Mouse (Mus musculus) stomach, embryonic 15.5 days (tissue): ENCODE measurements around the gene Ctsk. TPM values are rescaled to one million over a fixed set of nuclear protein-coding genes. Genes with fewer than 3 reads are reported as not detected.

Experiments used
- ATAC-seq: fragments of 200-750 bp; cut with Nextera tagmentation; 2 replicates; pipeline ENCODE4 v1.8.0; 2017; ENCODE audit warnings: low read depth, moderate number of reproducible peaks, moderate TSS enrichment; ENCODE audit not compliant: insufficient read depth, low FRiP score
- H3K27ac ChIP-seq: fragments of 300-500 bp; sonication (generic); 2 replicates; pipeline ENCODE4 v1.5.1; 2015; ENCODE audit warnings: mild to moderate bottlenecking, inconsistent platforms
- H3K27me3 ChIP-seq: fragments of 300-500 bp; sonication (generic); replicated peaks from 2 replicates; pipeline ENCODE4 v1.6.1; 2015; ENCODE audit warnings: inconsistent platforms
- H3K36me3 ChIP-seq: fragments of 300-500 bp; sonication (generic); 2 replicates; pipeline ENCODE4 v1.6.1; 2015; ENCODE audit warnings: inconsistent platforms
- H3K4me1 ChIP-seq: fragments of 300-500 bp; sonication (generic); 2 replicates; pipeline ENCODE4 v1.6.1; 2015; ENCODE audit warnings: inconsistent platforms
- H3K4me2 ChIP-seq: fragments of 300-500 bp; sonication (generic); 2 replicates; pipeline ENCODE4 v1.6.1; 2015; ENCODE audit warnings: mild to moderate bottlenecking, inconsistent platforms
- H3K4me3 ChIP-seq: fragments of 300-500 bp; sonication (generic); replicated peaks from 2 replicates; pipeline ENCODE4 v1.5.1; 2015; ENCODE audit warnings: inconsistent platforms
- H3K9ac ChIP-seq: fragments of 300-500 bp; sonication (generic); 2 replicates; pipeline ENCODE4 v1.6.1; 2015; ENCODE audit warnings: inconsistent platforms
- H3K9me3 ChIP-seq: fragments of 300-500 bp; sonication (generic); 2 replicates; pipeline ENCODE4 v1.6.1; 2016; ENCODE audit warnings: inconsistent platforms
- WGBS: fragments of 180-500 bp; shearing (Covaris S2); methylation state at CpG from one replicate; pipeline ENCODE4 v1.1.7; 2015; 5-methylcytosine and 5-hydroxymethylcytosine counted together
- polyA plus RNA-seq: library from polyadenylated mRNA; unstranded; fragments of >200 nt; fragmentation: Nextera tagmentation; extraction: Ambion mirVana; gene quantifications from 2 replicates; pipeline ENCODE4 v1.2.1, GENCODE M21; 2015

Ctsk gene
- polyA plus RNA-seq, 1 experiment from 2014 or later, result 11.7 TPM

DNA sequence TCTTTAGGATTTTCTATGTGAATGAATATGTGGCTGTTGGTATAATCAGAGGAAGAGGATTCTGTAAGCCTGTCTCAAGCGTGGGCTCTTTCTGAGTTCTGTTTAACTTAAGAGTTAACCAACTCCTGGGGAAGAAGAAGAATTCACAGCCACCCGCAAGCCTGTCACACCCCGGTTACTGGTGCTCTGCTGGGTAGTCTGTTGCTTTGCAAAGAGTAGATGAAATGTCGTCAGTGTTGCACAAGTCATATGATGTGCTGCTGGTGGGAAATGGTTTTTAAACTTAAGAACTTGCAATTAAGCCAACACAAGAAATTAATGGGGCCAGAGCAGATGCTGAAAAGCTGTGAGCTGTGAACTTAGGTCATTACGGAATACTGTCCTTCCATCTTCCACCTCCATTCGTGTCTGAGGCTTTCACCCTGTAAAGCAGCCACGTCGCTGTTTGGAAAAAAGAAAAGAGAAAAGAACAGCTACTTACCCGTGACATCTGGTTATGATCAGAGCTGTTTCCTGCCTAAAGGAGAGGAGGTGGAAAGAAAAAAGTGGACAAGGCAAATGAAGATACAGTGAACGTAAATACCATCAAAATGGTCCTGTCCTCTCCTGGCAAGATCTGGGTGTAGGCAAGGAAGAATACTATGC, 562 bp downstream of the Ctsk start:
- H3K4me2 ChIP-seq, result peak overlapping the region; percentile 35; the same call in 1 of the 2 replicates
- no peak for ATAC-seq
- no peaks in the 10 kb centered on the region for H3K4me1 ChIP-seq
- no peak overlapping the region for H3K27ac ChIP-seq
- no peak overlapping the region for H3K9ac ChIP-seq
- peak overlapping the region; percentile 4; the same call in 1 of the 2 replicates for H3K4me3 ChIP-seq
- H3K36me3 ChIP-seq, result 0 out of 2 replicates have a peak, but pooled peaks cover 6% of the 10 kb centered on the region
- no peaks in the 10 kb centered on the region for H3K27me3 ChIP-seq
- 38% methylated on average over 10 of the region's 10 CpGs for WGBS
- H3K9me3 ChIP-seq, result no peaks in the 10 kb centered on the region

DNA sequence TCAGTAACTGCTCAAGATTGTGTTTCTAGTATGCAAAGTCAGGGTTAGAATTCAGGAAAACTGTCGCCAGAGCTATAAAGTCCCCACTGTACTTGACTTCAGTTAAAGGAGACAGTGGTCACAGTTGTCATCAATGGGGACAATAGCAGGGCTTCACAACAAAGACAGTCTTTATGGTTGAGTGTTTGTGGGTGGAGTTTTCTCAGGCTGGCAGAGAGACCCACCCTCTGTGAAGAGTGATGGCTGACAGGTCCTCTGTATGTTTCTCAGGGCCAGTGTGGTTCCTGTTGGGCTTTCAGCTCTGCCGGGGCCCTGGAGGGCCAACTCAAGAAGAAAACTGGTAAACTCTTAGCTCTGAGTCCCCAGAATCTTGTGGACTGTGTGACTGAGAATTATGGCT, 3.3 kb downstream of the Ctsk start:
- 55% methylated on average over 2 of the region's 2 CpGs for WGBS

DNA sequence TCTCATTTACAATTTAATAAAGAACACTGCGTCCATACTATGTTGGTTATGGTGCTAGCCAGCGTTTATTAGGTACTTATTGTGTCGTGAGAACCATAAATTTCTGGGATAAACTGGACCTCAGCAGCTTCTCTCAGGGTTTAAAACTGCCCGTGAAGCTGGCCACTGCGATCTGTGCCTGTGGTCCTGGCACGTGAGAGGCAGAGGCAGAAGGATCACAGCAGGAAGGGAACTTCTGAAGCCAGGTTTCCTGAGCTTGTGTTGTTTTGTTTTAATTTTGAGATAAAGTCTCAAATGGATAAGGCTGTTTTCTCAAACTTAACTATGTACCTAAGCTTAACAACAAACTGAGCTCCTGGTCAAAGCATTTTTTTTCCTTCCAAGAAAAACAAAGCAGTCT, 10.3 kb downstream of the Ctsk start:
- Histone ChIP-seq H3K4me2 (no peak overlapping the region), H3K36me3 (0 out of 2 replicates have a peak, but pooled peaks cover 3% of the 10 kb centered on the region), H3K9me3 (no peaks in the 10 kb centered on the region), H3K27ac (no peak overlapping the region), H3K4me1 (no peaks in the 10 kb centered on the region), H3K27me3 (no peaks in the 10 kb centered on the region), H3K4me3 (no peak overlapping the region), H3K9ac (no peak overlapping the region)
- no peak for ATAC-seq
- 73% methylated on average over 6 of the region's 6 CpGs for WGBS

More for the DNA sequence above, 3.3 kb downstream of the Ctsk start:
- Histone ChIP-seq H3K4me1 (no peaks in the 10 kb centered on the region), H3K9me3 (no peaks in the 10 kb centered on the region), H3K36me3 (0 out of 2 replicates have a peak, but pooled peaks cover 3% of the 10 kb centered on the region), H3K9ac (no peak overlapping the region), H3K4me3 (no peak overlapping the region), H3K27ac (no peak overlapping the region), H3K27me3 (no peaks in the 10 kb centered on the region), H3K4me2 (no peak overlapping the region)
- no peak for ATAC-seq

- no peaks in the 10 kb centered on the region for H3K9me3 ChIP-seq
- H3K4me3 ChIP-seq, result no peak overlapping the region
- H3K36me3 ChIP-seq, result 0 out of 2 replicates have a peak, but pooled peaks cover under 1% of the 10 kb centered on the region
- H3K9ac ChIP-seq, result no peak overlapping the region
- H3K27ac ChIP-seq, result no peak overlapping the region
- 70% methylated on average over 9 of the region's 9 CpGs for WGBS
- H3K4me2 ChIP-seq, result no peak overlapping the region
- 0 out of 2 replicates have a peak, but pooled peaks cover under 1% of the 10 kb centered on the region for H3K4me1 ChIP-seq
- ATAC-seq, result no peak
- no peaks in the 10 kb centered on the region for H3K27me3 ChIP-seq
Measured at GRCm38 (mm10) chr3:95511611-95512180, 12.6 kb downstream of the Ctsk start.

- no peaks in the 10 kb centered on the region for H3K36me3 ChIP-seq
- H3K4me2 ChIP-seq, result no peak overlapping the region
- no peak overlapping the region for H3K27ac ChIP-seq
- 0 out of 2 replicates have a peak, but pooled peaks cover 2% of the 10 kb centered on the region for H3K4me1 ChIP-seq
- no peaks in the 10 kb centered on the region for H3K27me3 ChIP-seq
- no peaks in the 10 kb centered on the region for H3K9me3 ChIP-seq
- H3K4me3 ChIP-seq, result no peak overlapping the region
- H3K9ac ChIP-seq, result no peak overlapping the region
- ATAC-seq, result peak; percentile 82
- 69% methylated on average over 3 of the region's 3 CpGs for WGBS
Measured at GRCm38 (mm10) chr3:95516614-95517041, 17.6 kb downstream of the Ctsk start.

- Histone ChIP-seq H3K9me3 (no peaks in the 10 kb centered on the region), H3K4me1 (0 out of 2 replicates have a peak, but pooled peaks cover 2% of the 10 kb centered on the region), H3K4me2 (no peak overlapping the region), H3K27ac (no peak overlapping the region), H3K36me3 (no peaks in the 10 kb centered on the region), H3K4me3 (no peak overlapping the region), H3K9ac (no peak overlapping the region), H3K27me3 (no peaks in the 10 kb centered on the region)
- WGBS, result 14% methylated on average over 10 of the region's 10 CpGs
- no peak for ATAC-seq
Measured at GRCm38 (mm10) chr3:95517493-95517898, 18.4 kb downstream of the Ctsk start.

DNA sequence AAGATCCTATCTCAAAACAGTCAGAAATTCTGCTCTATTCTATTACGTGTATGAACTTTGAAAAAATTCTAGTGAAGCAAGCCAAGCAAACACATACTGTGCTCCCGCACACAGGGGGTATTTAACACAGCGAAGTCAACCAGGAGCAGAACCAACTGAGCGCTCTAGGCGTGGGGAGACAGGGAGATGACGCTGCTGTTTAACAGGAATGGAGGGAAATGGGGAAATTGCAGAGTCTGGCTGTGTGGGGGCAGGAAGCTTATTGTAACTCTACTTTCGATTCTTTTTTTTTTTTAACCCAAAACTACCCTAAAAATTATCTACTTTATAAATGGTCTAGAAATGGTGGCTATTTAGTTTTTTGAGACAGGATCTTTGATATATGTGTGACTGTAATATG, 19.8 kb downstream of the Ctsk start:
- H3K27ac ChIP-seq, result 0 out of 2 replicates have a peak overlapping the region, but pooled peaks have one; percentile 19
- no peaks in the 10 kb centered on the region for H3K9me3 ChIP-seq
- H3K4me2 ChIP-seq, result no peak overlapping the region
- H3K4me1 ChIP-seq, result 0 out of 2 replicates have a peak, but pooled peaks cover 2% of the 10 kb centered on the region
- WGBS, result 74% methylated on average over 7 of the region's 7 CpGs
- no peak overlapping the region for H3K4me3 ChIP-seq
- no peak for ATAC-seq
- H3K27me3 ChIP-seq, result no peaks in the 10 kb centered on the region
- no peaks in the 10 kb centered on the region for H3K36me3 ChIP-seq
- H3K9ac ChIP-seq, result no peak overlapping the region

GRCm38 (mm10) chr3:95519315-95519714, 20.3 kb downstream of the Ctsk start:
- ATAC-seq, result peak; percentile 82; the same call in 1 of the 2 replicates
- no peaks in the 10 kb centered on the region for H3K9me3 ChIP-seq
- H3K4me2 ChIP-seq, result no peak overlapping the region
- H3K36me3 ChIP-seq, result no peaks in the 10 kb centered on the region
- H3K4me3 ChIP-seq, result no peak overlapping the region
- no peak overlapping the region for H3K9ac ChIP-seq
- no peaks in the 10 kb centered on the region for H3K27me3 ChIP-seq
- no peak overlapping the region for H3K27ac ChIP-seq
- H3K4me1 ChIP-seq, result 0 out of 2 replicates have a peak, but pooled peaks cover 2% of the 10 kb centered on the region
- WGBS, result 50% methylated on average over 2 of the region's 2 CpGs

- Histone ChIP-seq H3K4me3 (no peak overlapping the region), H3K4me1 (0 out of 2 replicates have a peak, but pooled peaks cover 2% of the 10 kb centered on the region), H3K27ac (no peak overlapping the region), H3K9ac (no peak overlapping the region), H3K4me2 (no peak overlapping the region), H3K36me3 (no peaks in the 10 kb centered on the region), H3K9me3 (no peaks in the 10 kb centered on the region), H3K27me3 (no peaks in the 10 kb centered on the region)
- no peak for ATAC-seq
- WGBS, result 92% methylated on average over 3 of the region's 3 CpGs
Measured at GRCm38 (mm10) chr3:95520100-95520499, 21.0 kb downstream of the Ctsk start.

- Histone ChIP-seq H3K4me2 (no peak overlapping the region), H3K36me3 (no peaks in the 10 kb centered on the region), H3K4me3 (no peak overlapping the region), H3K9ac (no peak overlapping the region), H3K27me3 (no peaks in the 10 kb centered on the region), H3K4me1 (0 out of 2 replicates have a peak, but pooled peaks cover 2% of the 10 kb centered on the region), H3K27ac (no peak overlapping the region), H3K9me3 (no peaks in the 10 kb centered on the region)
- ATAC-seq, result no peak
- WGBS, result 79% methylated on average over 10 of the region's 10 CpGs
Measured at GRCm38 (mm10) chr3:95521168-95521567, 22.1 kb downstream of the Ctsk start.

DNA sequence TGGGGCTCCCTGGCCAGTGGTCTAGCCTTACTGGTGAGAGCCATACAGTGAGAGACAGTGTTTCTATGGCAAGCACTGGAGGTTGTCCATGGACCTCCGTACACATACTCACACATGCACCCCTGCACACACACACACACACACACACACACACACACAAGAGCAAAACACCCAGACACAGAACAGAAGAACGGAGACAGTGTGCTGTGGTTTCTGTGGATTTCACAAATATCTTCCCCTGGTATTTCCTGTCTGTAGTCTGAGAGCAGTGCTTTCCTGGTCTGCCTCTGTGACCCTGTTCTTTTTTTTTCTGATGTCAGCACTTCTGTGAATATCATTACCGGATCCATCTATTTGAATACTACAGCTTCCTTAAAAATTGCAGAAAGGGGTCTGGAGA, 24.6 kb downstream of the Ctsk start:
- Histone ChIP-seq H3K9ac (no peak overlapping the region), H3K9me3 (no peaks in the 10 kb centered on the region), H3K36me3 (no peaks in the 10 kb centered on the region), H3K4me3 (no peak overlapping the region), H3K27ac (no peak overlapping the region), H3K4me2 (no peak overlapping the region), H3K4me1 (no peaks in the 10 kb centered on the region), H3K27me3 (no peaks in the 10 kb centered on the region)
- 48% methylated on average over 3 of the region's 3 CpGs for WGBS
- ATAC-seq, result no peak

- no peak for ATAC-seq
- H3K4me3 ChIP-seq, result no peak overlapping the region
- 49% methylated on average over 2 of the region's 2 CpGs for WGBS
- H3K27ac ChIP-seq, result no peak overlapping the region
- H3K4me2 ChIP-seq, result no peak overlapping the region
- H3K9ac ChIP-seq, result no peak overlapping the region
- H3K9me3 ChIP-seq, result no peaks in the 10 kb centered on the region
- H3K36me3 ChIP-seq, result no peaks in the 10 kb centered on the region
- H3K27me3 ChIP-seq, result no peaks in the 10 kb centered on the region
- no peaks in the 10 kb centered on the region for H3K4me1 ChIP-seq
Measured at GRCm38 (mm10) chr3:95524673-95525072, 25.6 kb downstream of the Ctsk start.
